Comparison of ENCODE assay signal across 26 mouse cellular contexts in genomic region chr7:99961518-99961917, GRCm38 (mm10). TPM values are rescaled to one million over a fixed set of nuclear protein-coding genes. Genes with fewer than 3 reads are reported as not detected.
DNase-seq lines count a peak whose midpoint lies in the region; ATAC-seq and TF ChIP-seq lines count a peak whose summit lies in the region.
"Had no signal": no experiment of that assay in that cellular context is flagged by ENCODE, and none has a peak within 500 bp of the region (broad histone marks: within the 10 kb centered on the region; RNA-seq: fewer than 3 reads in every experiment).

No protein-coding gene starts in this region.

- H3K27ac ChIP-seq in liver, embryonic 13.5 days: peak overlapping the region; percentile 44
- no peak overlapping the region for H3K27ac ChIP-seq in liver, embryonic 12.5 days
- H3K27ac ChIP-seq in left cerebral cortex, adult 2 months: no peak overlapping the region; the same call in 1 of the 2 replicates
- H3K27ac ChIP-seq: embryonic facial prominence, embryonic 13.5 days; forebrain, embryonic 12.5 days; hindbrain, embryonic 12.5 days had no signal

- 0 out of 2 replicates have a peak, but pooled peaks have one; percentile 23 for ATAC-seq in liver, embryonic 13.5 days (ENCODE audit: low read depth)
- ATAC-seq in liver, embryonic 12.5 days: no peak
- ATAC-seq: activated CD4-positive, CD25-positive, alpha-beta regulatory T cell, adult 4 months; forebrain, embryonic 16.5 days; hindbrain, embryonic 16.5 days; Patski had no signal

- no peak overlapping the region for H3K9ac ChIP-seq in liver, embryonic 13.5 days
- H3K9ac ChIP-seq in liver, embryonic 12.5 days: no peak overlapping the region
- H3K9ac ChIP-seq: embryonic facial prominence, embryonic 13.5 days; forebrain, embryonic 12.5 days; heart, embryonic 15.5 days; hindbrain, embryonic 12.5 days had no signal

- intact Hi-C loops in heart, postnatal 25 days (cut with DNase I): no loop called here
- intact Hi-C loops in left cerebral cortex, adult 2 months (cut with DNase I): no loop called here

- peak; percentile 83 for DNase-seq in heart, adult 11 months
- DNase-seq in heart, postnatal 25 days (ENCODE audit: low spot score): no peak
- no peak for DNase-seq in liver, embryonic 13.5 days
- peak; percentile 10 to 13 for DNase-seq in urinary bladder, postnatal 4 days (ENCODE audit: low spot score in 2 of 2)
- DNase-seq in urinary bladder, postnatal 25 days (ENCODE audit: low spot score): no peak
- DNase-seq in left cerebral cortex, adult 2 months (ENCODE audit: extremely low spot score in 1 of 2, low spot score in 2 of 2): no peak
- DNase-seq in retina, postnatal 1 day: no peak
- DNase-seq: adrenal gland, postnatal 14 days; cerebellum, adult 18-20 months; cerebellum, adult 9-11 months; cerebellum, postnatal 36 days; gastrocnemius, postnatal 25 days; heart, postnatal 4 days had no signal

- 48% methylated on average over 2 of the region's 2 CpGs for WGBS in liver, embryonic 13.5 days (ENCODE audit: insufficient replicate concordance)
- WGBS in liver, embryonic 12.5 days (ENCODE audit: insufficient replicate concordance): 50% methylated on average over 2 of the region's 2 CpGs

- H3K36me3 ChIP-seq in liver, embryonic 13.5 days: no peaks in the 10 kb centered on the region
- H3K36me3 ChIP-seq in liver, embryonic 12.5 days: no peaks in the 10 kb centered on the region
- H3K36me3 ChIP-seq: embryonic facial prominence, embryonic 13.5 days; forebrain, embryonic 12.5 days; heart, embryonic 15.5 days; hindbrain, embryonic 12.5 days had no signal

- no peak overlapping the region for H3K4me3 ChIP-seq in liver, embryonic 13.5 days (replicated peaks)
- H3K4me3 ChIP-seq in liver, embryonic 12.5 days: no peak overlapping the region
- H3K4me3 ChIP-seq in left cerebral cortex, adult 2 months: no peak overlapping the region
- H3K4me3 ChIP-seq: embryonic facial prominence, embryonic 13.5 days; forebrain, embryonic 12.5 days; heart, embryonic 15.5 days; hindbrain, embryonic 12.5 days had no signal

- no peaks in the 10 kb centered on the region for H3K27me3 ChIP-seq in liver, embryonic 13.5 days
- H3K27me3 ChIP-seq in liver, embryonic 12.5 days (replicated peaks): no peaks in the 10 kb centered on the region
- H3K27me3 ChIP-seq: embryonic facial prominence, embryonic 13.5 days; forebrain, embryonic 12.5 days; heart, embryonic 15.5 days; hindbrain, embryonic 12.5 days; Patski had no signal

- no peak overlapping the region for H3K4me2 ChIP-seq in liver, embryonic 13.5 days
- no peak overlapping the region for H3K4me2 ChIP-seq in liver, embryonic 12.5 days
- H3K4me2 ChIP-seq: embryonic facial prominence, embryonic 13.5 days; forebrain, embryonic 12.5 days; heart, embryonic 11.5 days; heart, embryonic 15.5 days; hindbrain, embryonic 12.5 days had no signal

- no peaks in the 10 kb centered on the region for H3K9me3 ChIP-seq in liver, embryonic 13.5 days (replicated peaks)
- H3K9me3 ChIP-seq in liver, embryonic 12.5 days (replicated peaks): no peaks in the 10 kb centered on the region
- H3K9me3 ChIP-seq: embryonic facial prominence, embryonic 13.5 days; forebrain, embryonic 12.5 days; heart, embryonic 15.5 days; hindbrain, embryonic 12.5 days had no signal

- TF ChIP-seq CTCF in left cerebral cortex, adult 2 months (IDR thresholded peaks at IDR 0.05): no peak

- peaks cover 47% of the 10 kb centered on the region for H3K4me1 ChIP-seq in liver, embryonic 13.5 days (replicated peaks)
- H3K4me1 ChIP-seq in liver, embryonic 12.5 days: peaks cover 43% of the 10 kb centered on the region

RNA-seq across cellular contexts. Expression of gene Rnf169, which starts 18.7 kb away (rescaled TPM):
- 10 to 100 TPM in 1 of 2 experiments, 1 to 10 TPM in 1; 9.8 to 10.2 TPM for total RNA-seq in heart, postnatal 25 days (2021)
- 1.2 and 1.3 TPM in 2 replicates for polyA plus RNA-seq in liver, embryonic 13.5 days (2015; fragmentation: Nextera tagmentation; extraction: Ambion mirVana)
- polyA plus RNA-seq in liver, embryonic 12.5 days (2016; fragmentation: Nextera tagmentation; extraction: Ambion mirVana): 2.1 and 2.3 TPM in 2 replicates
- total RNA-seq in left cerebral cortex, adult 2 months (2021): 10 to 100 TPM; 49.4 to 51.3 TPM

RNA-seq across cellular contexts. Expression of gene Chrdl2, which starts 44.5 kb away (rescaled TPM):
- under 1 TPM in 1 of 2 experiments, not detected in 1; 0.36 TPM for total RNA-seq in heart, postnatal 25 days (2021)
- not detected in 2 replicates for polyA plus RNA-seq in liver, embryonic 13.5 days (2015; fragmentation: Nextera tagmentation; extraction: Ambion mirVana)
- polyA plus RNA-seq in liver, embryonic 12.5 days (2016; fragmentation: Nextera tagmentation; extraction: Ambion mirVana): 0.11 and 0.30 TPM in 2 replicates
- total RNA-seq in left cerebral cortex, adult 2 months (2021): under 1 TPM; 0.34 to 0.49 TPM
- total RNA-seq: adrenal gland, adult 18-20 months; adrenal gland, postnatal 14 days; granulocyte monocyte progenitor cell, adult 5-6 weeks; heart, postnatal 4 days had no signal
- polyA plus RNA-seq: activated CD4-positive, CD25-positive, alpha-beta regulatory T cell, adult 4 months; C2C12 had no signal

Comparison
In these comparisons a context has a peak if more than half of its experiments do, and no peak if none do; other contexts are left out.
1. DNase-seq: peak in heart, adult 11 months (single experiment) and urinary bladder, postnatal 4 days (2 of 2); none in heart, postnatal 25 days (single experiment), liver, embryonic 13.5 days (single experiment), urinary bladder, postnatal 25 days (single experiment), left cerebral cortex, adult 2 months (0 of 2) and retina, postnatal 1 day (single experiment).
2. RNA of gene Rnf169, which starts 18.7 kb away (total RNA-seq): 49.4 to 51.3 TPM in left cerebral cortex, adult 2 months; 9.8 to 10.2 TPM in heart, postnatal 25 days; every median in the first group is over 4 times any median in the second.